Comparison of ENCODE assay signal across 8 mouse cellular contexts in genomic region chr16:37584218-37585035, GRCm38 (mm10). TPM values are rescaled to one million over a fixed set of nuclear protein-coding genes. Genes with fewer than 3 reads are reported as not detected.
DNase-seq lines count a peak whose midpoint lies in the region; ATAC-seq lines count a peak whose summit lies in the region.

No protein-coding gene starts in this region.

- no peaks in the 10 kb centered on the region for H3K9me3 ChIP-seq in hindbrain, embryonic 14.5 days (ENCODE audit: control insufficient read depth, low read length)

- H3K9ac ChIP-seq in hindbrain, embryonic 14.5 days = peak overlapping the region; percentile 59

- peak; percentile 83 for ATAC-seq in hindbrain, embryonic 14.5 days (ENCODE audit: low FRiP score)
- ATAC-seq in megakaryocyte-erythroid progenitor cell, adult 5-6 weeks (replicated peaks; ENCODE audit: low FRiP score, low TSS enrichment, poor library complexity, severe bottlenecking) = peak; percentile 87

- peak overlapping the region; percentile 92 for H3K27ac ChIP-seq in hindbrain, embryonic 14.5 days

- peak overlapping the region; percentile 18 for H3K4me3 ChIP-seq in hindbrain, embryonic 14.5 days (replicated peaks; ENCODE audit: low read length)

- H3K4me2 ChIP-seq in hindbrain, embryonic 14.5 days (replicated peaks) = peak overlapping the region; percentile 51

- peaks cover 18% of the 10 kb centered on the region for H3K4me1 ChIP-seq in hindbrain, embryonic 14.5 days (replicated peaks; ENCODE audit: control insufficient read depth, insufficient read depth, low read length)

- no peaks in the 10 kb centered on the region for H3K36me3 ChIP-seq in hindbrain, embryonic 14.5 days (replicated peaks; ENCODE audit: control insufficient read depth, insufficient read depth)

- no peaks in the 10 kb centered on the region for H3K27me3 ChIP-seq in hindbrain, embryonic 14.5 days (ENCODE audit: control insufficient read depth, insufficient read depth, low read length)

- WGBS in hindbrain, embryonic 14.5 days = 1% methylated on average over 25 of the region's 25 CpGs

- DNase-seq in adrenal gland, adult (ENCODE audit: inconsistent age in 2 of 2, low spot score in 1 of 2) = peak; percentile 47 to 83
- peak; percentile 71 for DNase-seq in cerebellum, adult 9-10 months
- DNase-seq in frontal cortex, postnatal 10 days (ENCODE audit: low spot score in 2 of 2) = peak; percentile 28 to 45
- DNase-seq in hindbrain, embryonic 14.5 days (ENCODE audit: low spot score) = peak; percentile 66
- DNase-seq in layer of hippocampus, postnatal 36 days = peak; percentile 51 to 56
- peak; percentile 60 for DNase-seq in right cerebral cortex, postnatal 25 days
- DNase-seq in thymus, postnatal 10 days (ENCODE audit: low spot score in 2 of 2) = no peak

RNA-seq across cellular contexts. Expression of gene Hgd, which starts 4.5 kb away (rescaled TPM):
- 0.13 TPM in 1 of 2 replicates, not detected in the other for polyA plus RNA-seq in hindbrain, embryonic 14.5 days (2014; fragmentation: Nextera tagmentation; extraction: Ambion mirVana)
- not detected for total RNA-seq in layer of hippocampus, postnatal 36 days (2021)
- not detected in 2 replicates for total RNA-seq in megakaryocyte-erythroid progenitor cell, adult 5-6 weeks (2014; fragmentation: Nextera tagmentation)
- total RNA-seq in megakaryocyte-erythroid progenitor cell, adult 5-6 weeks (2017) = not detected in 2 replicates

RNA-seq across cellular contexts. Expression of gene Rabl3, which starts 44.7 kb away (rescaled TPM):
- 18.4 and 18.5 TPM in 2 replicates for polyA plus RNA-seq in hindbrain, embryonic 14.5 days (2014; fragmentation: Nextera tagmentation; extraction: Ambion mirVana)
- 1 to 10 TPM; 8.2 to 8.7 TPM for total RNA-seq in layer of hippocampus, postnatal 36 days (2021)
- 10.9 and 13.7 TPM in 2 replicates for total RNA-seq in megakaryocyte-erythroid progenitor cell, adult 5-6 weeks (2014; fragmentation: Nextera tagmentation)
- total RNA-seq in megakaryocyte-erythroid progenitor cell, adult 5-6 weeks (2017) = 10.3 and 16.8 TPM in 2 replicates

RNA-seq across cellular contexts. Expression of gene Gtf2e1, which starts 44.8 kb away (rescaled TPM):
- polyA plus RNA-seq in hindbrain, embryonic 14.5 days (2014; fragmentation: Nextera tagmentation; extraction: Ambion mirVana) = 29.0 and 33.4 TPM in 2 replicates
- 10 to 100 TPM; 17.4 to 17.5 TPM for total RNA-seq in layer of hippocampus, postnatal 36 days (2021)
- total RNA-seq in megakaryocyte-erythroid progenitor cell, adult 5-6 weeks (2014; fragmentation: Nextera tagmentation) = 17.5 and 19.5 TPM in 2 replicates
- 26.4 and 29.9 TPM in 2 replicates for total RNA-seq in megakaryocyte-erythroid progenitor cell, adult 5-6 weeks (2017)

Comparison
In these comparisons a context has a peak if more than half of its experiments do, and no peak if none do; other contexts are left out.
1. DNase-seq: peak in adrenal gland, adult (2 of 2), cerebellum, adult 9-10 months (single experiment), frontal cortex, postnatal 10 days (2 of 2), hindbrain, embryonic 14.5 days (single experiment), layer of hippocampus, postnatal 36 days (2 of 2) and right cerebral cortex, postnatal 25 days (single experiment); none in thymus, postnatal 10 days (0 of 2).